Mouse (Mus musculus): Measurements from ENCODE around the gene Pi4k2a. TPM values are rescaled to one million over a fixed set of nuclear protein-coding genes. Genes with fewer than 3 reads are reported as not detected.

The Pi4k2a gene
- polyA plus RNA-seq, 2 experiments = 29.9 to 34.4 TPM

- H3K4me2 ChIP-seq (replicated peaks; ENCODE audit: low read depth, low read length, severe bottlenecking) = peak overlapping the region; percentile 79
- TF ChIP-seq POLR2A (IDR thresholded peaks at IDR 0.05; ENCODE audit: borderline replicate concordance, extremely low read depth, insufficient read depth, insufficient read length) = 0 out of 2 replicates have a peak, but pooled peaks have one; percentile 21
- H3K27me3 ChIP-seq (ENCODE audit: control insufficient read depth, insufficient read depth, low read length) = 0 out of 2 replicates have a peak, but pooled peaks cover 2% of the 10 kb centered on the region
- H3K4me1 ChIP-seq (ENCODE audit: control insufficient read depth, insufficient read depth, low read length) = peaks cover 11% of the 10 kb centered on the region
- DNase-seq (ENCODE audit: low spot score) (peak; percentile 90), ATAC-seq (ENCODE audit: low FRiP score, low read depth) (peak; percentile 93)
- no peaks in the 10 kb centered on the region for H3K9me3 ChIP-seq (ENCODE audit: control insufficient read depth, low read length)
- 2% methylated on average over 48 of the region's 56 CpGs for WGBS
- H3K9ac ChIP-seq (ENCODE audit: low read depth, low read length, severe bottlenecking) = peak overlapping the region; percentile 67
- peak overlapping the region; percentile 67 for H3K4me3 ChIP-seq (replicated peaks; ENCODE audit: low read length)
- H3K27ac ChIP-seq (replicated peaks; ENCODE audit: low read depth, low read length) = no peak overlapping the region
- no peaks in the 10 kb centered on the region for H3K36me3 ChIP-seq (ENCODE audit: control insufficient read depth, insufficient read depth, low read length)
Measured at GRCm38 (mm10) chr19:42170025-42170969, 80.0 kb downstream of the Pi4k2a start.

Other genes starting within 250 kb of the Pi4k2a start
- gene Frat2, start 242.3 kb upstream of the Pi4k2a start, polyA plus RNA-seq (2012; rRNA removed) = 3.6 and 4.7 TPM in 2 replicates
- gene Frat2, start 242.3 kb upstream of the Pi4k2a start, polyA plus RNA-seq (2014; fragmentation: Nextera tagmentation; extraction: Ambion mirVana) = 1.9 and 3.2 TPM in 2 replicates
- 13.9 and 15.0 TPM in 2 replicates for gene Rrp12, start 194.3 kb upstream of the Pi4k2a start, polyA plus RNA-seq (2012; rRNA removed)
- gene Rrp12, start 194.3 kb upstream of the Pi4k2a start, polyA plus RNA-seq (2014; fragmentation: Nextera tagmentation; extraction: Ambion mirVana) = 13.2 TPM in 2 replicates
- gene Pgam1, start 178.5 kb upstream of the Pi4k2a start, polyA plus RNA-seq (2012; rRNA removed) = 465 and 490 TPM in 2 replicates
- gene Pgam1, start 178.5 kb upstream of the Pi4k2a start, polyA plus RNA-seq (2014; fragmentation: Nextera tagmentation; extraction: Ambion mirVana) = 543 and 562 TPM in 2 replicates
- 35.9 and 40.1 TPM in 2 replicates for gene Exosc1, start 157.0 kb upstream of the Pi4k2a start, polyA plus RNA-seq (2012; rRNA removed)
- 74.9 and 76.1 TPM in 2 replicates for gene Exosc1, start 157.0 kb upstream of the Pi4k2a start, polyA plus RNA-seq (2014; fragmentation: Nextera tagmentation; extraction: Ambion mirVana)
- 114 and 146 TPM in 2 replicates for gene Zdhhc16, start 157.0 kb upstream of the Pi4k2a start, polyA plus RNA-seq (2012; rRNA removed)
- 76.1 and 79.2 TPM in 2 replicates for gene Zdhhc16, start 157.0 kb upstream of the Pi4k2a start, polyA plus RNA-seq (2014; fragmentation: Nextera tagmentation; extraction: Ambion mirVana)
- gene Mms19, start 109.3 kb upstream of the Pi4k2a start, polyA plus RNA-seq (2012; rRNA removed) = 83.7 and 102 TPM in 2 replicates
- 30.0 and 36.1 TPM in 2 replicates for gene Mms19, start 109.3 kb upstream of the Pi4k2a start, polyA plus RNA-seq (2014; fragmentation: Nextera tagmentation; extraction: Ambion mirVana)
- gene Ubtd1, start 108.7 kb upstream of the Pi4k2a start, polyA plus RNA-seq (2012; rRNA removed) = 38.9 and 50.1 TPM in 2 replicates
- gene Ubtd1, start 108.7 kb upstream of the Pi4k2a start, polyA plus RNA-seq (2014; fragmentation: Nextera tagmentation; extraction: Ambion mirVana) = 19.4 and 19.7 TPM in 2 replicates
- 0.58 and 0.96 TPM in 2 replicates for gene Ankrd2, start 54.5 kb upstream of the Pi4k2a start, polyA plus RNA-seq (2012; rRNA removed)
- gene Ankrd2, start 54.5 kb upstream of the Pi4k2a start, polyA plus RNA-seq (2014; fragmentation: Nextera tagmentation; extraction: Ambion mirVana) = 0.66 and 1.5 TPM in 2 replicates
- gene Hoga1, start 44.9 kb upstream of the Pi4k2a start, polyA plus RNA-seq (2012; rRNA removed) = 3.5 and 3.7 TPM in 2 replicates
- gene Hoga1, start 44.9 kb upstream of the Pi4k2a start, polyA plus RNA-seq (2014; fragmentation: Nextera tagmentation; extraction: Ambion mirVana) = 2.0 and 2.4 TPM in 2 replicates
- 0.34 and 0.49 TPM in 2 replicates for gene 4933411K16Rik, start 38.2 kb upstream of the Pi4k2a start, polyA plus RNA-seq (2012; rRNA removed)
- gene 4933411K16Rik, start 38.2 kb upstream of the Pi4k2a start, polyA plus RNA-seq (2014; fragmentation: Nextera tagmentation; extraction: Ambion mirVana) = 0.33 TPM in 1 of 2 replicates, not detected in the other
- gene Morn4, start 4.1 kb upstream of the Pi4k2a start, polyA plus RNA-seq (2012; rRNA removed) = 22.8 and 25.8 TPM in 2 replicates
- 20.0 and 25.5 TPM in 2 replicates for gene Morn4, start 4.1 kb upstream of the Pi4k2a start, polyA plus RNA-seq (2014; fragmentation: Nextera tagmentation; extraction: Ambion mirVana)
- 16.5 and 17.6 TPM in 2 replicates for gene Avpi1, start 38.6 kb downstream of the Pi4k2a start, polyA plus RNA-seq (2012; rRNA removed)
- gene Avpi1, start 38.6 kb downstream of the Pi4k2a start, polyA plus RNA-seq (2014; fragmentation: Nextera tagmentation; extraction: Ambion mirVana) = 34.2 and 34.8 TPM in 2 replicates
- gene Marveld1, start 56.9 kb downstream of the Pi4k2a start, polyA plus RNA-seq (2012; rRNA removed) = 105 and 131 TPM in 2 replicates
- 25.4 and 36.4 TPM in 2 replicates for gene Marveld1, start 56.9 kb downstream of the Pi4k2a start, polyA plus RNA-seq (2014; fragmentation: Nextera tagmentation; extraction: Ambion mirVana)
- 47.4 and 58.6 TPM in 2 replicates for gene Zfyve27, start 73.5 kb downstream of the Pi4k2a start, polyA plus RNA-seq (2012; rRNA removed)
- 13.1 and 16.5 TPM in 2 replicates for gene Zfyve27, start 73.5 kb downstream of the Pi4k2a start, polyA plus RNA-seq (2014; fragmentation: Nextera tagmentation; extraction: Ambion mirVana)
- gene Sfrp5, start 111.8 kb downstream of the Pi4k2a start, polyA plus RNA-seq (2012; rRNA removed) = 7.2 and 8.7 TPM in 2 replicates
- 5.1 and 5.4 TPM in 2 replicates for gene Sfrp5, start 111.8 kb downstream of the Pi4k2a start, polyA plus RNA-seq (2014; fragmentation: Nextera tagmentation; extraction: Ambion mirVana)
- gene Golga7b, start 157.1 kb downstream of the Pi4k2a start, polyA plus RNA-seq (2012; rRNA removed) = 0.06 and 0.11 TPM in 2 replicates
- not detected in 2 replicates for gene Golga7b, start 157.1 kb downstream of the Pi4k2a start, polyA plus RNA-seq (2014; fragmentation: Nextera tagmentation; extraction: Ambion mirVana)